In the genomic region with DNA sequence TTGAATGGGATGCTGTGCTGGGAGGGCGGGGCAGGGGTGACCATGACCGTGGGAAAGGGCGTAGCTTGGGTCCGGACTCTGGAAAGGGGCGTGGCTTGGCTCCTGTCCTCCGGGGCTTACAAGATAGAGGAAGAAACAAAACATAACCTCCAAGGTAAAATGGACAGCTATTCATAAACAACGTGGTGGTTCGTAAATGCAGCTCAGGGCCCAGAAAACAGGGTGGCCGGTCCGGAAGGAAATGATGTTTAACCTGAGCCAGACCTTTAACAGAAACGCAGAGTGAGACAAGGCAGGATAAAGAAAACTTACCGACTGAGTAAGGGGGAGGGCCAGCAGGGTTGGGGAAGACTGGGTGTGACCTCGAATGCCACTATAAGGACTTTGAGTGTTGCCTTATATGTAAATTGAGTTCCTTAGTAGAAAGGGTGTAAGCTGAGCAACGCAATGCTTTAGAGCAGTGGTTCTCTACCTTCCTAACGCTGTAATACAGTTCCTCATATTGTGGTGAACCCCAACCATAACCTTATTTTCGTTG, we compare ENCODE assay signal across 9 mouse cellular contexts. TPM values are rescaled to one million over a fixed set of nuclear protein-coding genes. Genes with fewer than 3 reads are reported as not detected.
A peak's percentile ranks its signal among the peaks of the same experiment; 100 is the strongest.
DNase-seq lines count a peak whose midpoint lies in the region; ATAC-seq and TF ChIP-seq lines count a peak whose summit lies in the region.
"Had no signal": no experiment of that assay in that cellular context is flagged by ENCODE, and none has a peak within 500 bp of the region (broad histone marks: within the 10 kb centered on the region; RNA-seq: fewer than 3 reads in every experiment).

No protein-coding gene starts in this region.

- no peaks in the 10 kb centered on the region for H3K36me3 ChIP-seq in erythroblast, embryonic 14.5 days (ENCODE audit: control insufficient read depth)
- H3K36me3 ChIP-seq in liver, embryonic 12.5 days = no peaks in the 10 kb centered on the region
- no peaks in the 10 kb centered on the region for H3K36me3 ChIP-seq in small intestine, adult 2 months (ENCODE audit: control insufficient read depth, insufficient read depth, low read length)

- H3K9me3 ChIP-seq in erythroblast, embryonic 14.5 days (ENCODE audit: control insufficient read depth, low read length) = no peaks in the 10 kb centered on the region
- H3K9me3 ChIP-seq in liver, embryonic 12.5 days (replicated peaks) = no peaks in the 10 kb centered on the region

- TF ChIP-seq POLR2A in small intestine, adult 2 months (IDR thresholded peaks at IDR 0.05; ENCODE audit: low read depth, low read length) = no peak

- H3K27me3 ChIP-seq in erythroblast, embryonic 14.5 days (ENCODE audit: control insufficient read depth) = peaks cover 16% of the 10 kb centered on the region
- H3K27me3 ChIP-seq in liver, embryonic 12.5 days (replicated peaks) = peaks cover 24% of the 10 kb centered on the region; the same call in 1 of the 2 replicates
- no peaks in the 10 kb centered on the region for H3K27me3 ChIP-seq in small intestine, adult 2 months (ENCODE audit: control insufficient read depth, insufficient read depth, low read length)

- H3K4me2 ChIP-seq in liver, embryonic 12.5 days = peak overlapping the region; percentile 70

- peak overlapping the region; percentile 47; the same call in 1 of the 2 replicates for H3K9ac ChIP-seq in liver, embryonic 12.5 days

- no peak for TF ChIP-seq CTCF in small intestine, adult 2 months (IDR thresholded peaks at IDR 0.05; ENCODE audit: extremely low read depth, insufficient read length, insufficient replicate concordance, low read depth, low read length)

- H3K4me1 ChIP-seq in erythroblast, embryonic 14.5 days (ENCODE audit: control insufficient read depth) = peaks cover 22% of the 10 kb centered on the region
- H3K4me1 ChIP-seq in liver, embryonic 12.5 days = peaks cover 20% of the 10 kb centered on the region
- peaks cover 2% of the 10 kb centered on the region; the same call in 1 of the 2 replicates for H3K4me1 ChIP-seq in small intestine, adult 2 months (ENCODE audit: control insufficient read depth, insufficient read depth, insufficient read length, low read length)

- DNase-seq in MEL-GATA-1-ER (ENCODE audit: extremely low read depth, low read depth) = peak; percentile 38
- DNase-seq in layer of hippocampus, postnatal 36 days = no peak
- no peak for DNase-seq in right cerebral cortex, postnatal 36 days (ENCODE audit: low spot score in 2 of 2)

- ATAC-seq in inflammation-experienced regulatory T-cells, adult 6 months = peak; percentile 45
- peak; percentile 92 for ATAC-seq in liver, embryonic 12.5 days
- ATAC-seq in frontal cortex, adult (ENCODE audit: low TSS enrichment) = no peak

- H3K4me3 ChIP-seq in erythroblast, embryonic 14.5 days (replicated peaks) = peak overlapping the region; percentile 59
- H3K4me3 ChIP-seq in liver, embryonic 12.5 days = peak overlapping the region; percentile 42
- H3K4me3 ChIP-seq in small intestine, adult 2 months (ENCODE audit: low read depth, low read length) = peak overlapping the region; percentile 27; the same call in 1 of the 2 replicates

- WGBS in liver, embryonic 12.5 days (ENCODE audit: insufficient replicate concordance) = 21% methylated on average over 16 of the region's 16 CpGs
- 9% methylated on average over 16 of the region's 16 CpGs for WGBS in small intestine, adult 2 months

- H3K27ac ChIP-seq in liver, embryonic 12.5 days = peak overlapping the region; percentile 61; the same call in 1 of the 2 replicates
- no peak overlapping the region for H3K27ac ChIP-seq in small intestine, adult 2 months (ENCODE audit: insufficient read depth, low read depth, low read length)

RNA-seq across cellular contexts. Expression of gene Grap2, which starts 26.9 kb away (rescaled TPM):
- 14.0 and 16.9 TPM in 2 replicates for polyA plus RNA-seq in erythroblast, embryonic 14.5 days (2012)
- 10 to 100 TPM; 27.9 to 51.6 (median 43.6) TPM for polyA plus RNA-seq in inflammation-experienced regulatory T-cells, adult 6 months (2017; shearing (Covaris generic))
- polyA plus RNA-seq in liver, embryonic 12.5 days (2016; fragmentation: Nextera tagmentation; extraction: Ambion mirVana) = 28.9 and 29.0 TPM in 2 replicates
- 1.6 and 3.1 TPM in 2 replicates for polyA plus RNA-seq in small intestine, adult 2 months (2012; rRNA removed)
- under 1 TPM; 0.07 to 0.08 TPM for total RNA-seq in layer of hippocampus, postnatal 36 days (2021)

RNA-seq across cellular contexts. Expression of gene Enthd1, which starts 34.3 kb away (rescaled TPM):
- polyA plus RNA-seq in erythroblast, embryonic 14.5 days (2012) = 0.05 TPM in 1 of 2 replicates, not detected in the other
- under 1 TPM in 2 of 3 experiments, not detected in 1; 0.23 to 0.50 TPM for polyA plus RNA-seq in inflammation-experienced regulatory T-cells, adult 6 months (2017; shearing (Covaris generic))
- not detected in 2 replicates for polyA plus RNA-seq in liver, embryonic 12.5 days (2016; fragmentation: Nextera tagmentation; extraction: Ambion mirVana)
- not detected in 2 replicates for polyA plus RNA-seq in small intestine, adult 2 months (2012; rRNA removed)
- total RNA-seq in layer of hippocampus, postnatal 36 days (2021) = not detected
- polyA plus RNA-seq: neural tube, embryonic 11.5 days had no signal
